Mouse (Mus musculus): Measurements from ENCODE around the gene Aspm. TPM values are rescaled to one million over a fixed set of nuclear protein-coding genes. Genes with fewer than 3 reads are reported as not detected.

The Aspm gene
- total and polyA plus RNA-seq, 2 experiments = 0.02 to 0.28 TPM

DNA sequence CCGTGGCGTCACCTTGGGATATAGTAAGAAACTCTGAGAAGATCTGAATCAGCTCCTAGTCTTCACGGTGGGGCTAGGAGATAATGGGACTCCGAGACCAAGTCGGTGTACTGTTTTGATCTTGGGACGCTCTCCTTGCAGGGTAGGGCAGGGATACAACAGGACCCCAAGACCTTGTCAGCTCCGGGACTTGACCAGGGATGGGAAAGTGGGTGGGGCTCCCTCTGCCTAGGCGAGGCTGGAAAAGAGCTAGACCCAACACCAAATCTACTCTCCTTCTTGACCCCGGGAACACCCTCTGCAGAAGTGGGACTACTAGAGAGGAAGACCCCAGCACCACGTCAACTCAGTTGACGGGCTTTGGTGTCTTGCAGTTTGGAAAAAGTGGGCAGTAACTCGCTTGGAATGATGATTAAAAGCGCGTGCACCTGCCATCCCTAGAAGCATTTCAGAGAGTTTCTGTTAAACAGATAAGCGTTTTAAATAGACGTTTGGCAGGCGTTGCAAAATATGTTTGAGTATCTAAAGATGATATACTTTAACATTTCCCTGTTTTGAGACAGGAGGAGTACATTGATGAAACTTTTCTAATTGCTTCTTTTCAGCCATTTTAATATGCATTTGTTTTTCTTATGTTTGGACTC lies 776 bp downstream of the Aspm start:
- no peaks in the 10 kb centered on the region for H3K27me3 ChIP-seq (ENCODE audit: control insufficient read depth, insufficient read depth, low read length)
- H3K79me2 ChIP-seq (ENCODE audit: control insufficient read depth, insufficient read depth, low read length) = no peaks in the 10 kb centered on the region
- 3% methylated on average over 17 of the region's 17 CpGs for WGBS
- no peak overlapping the region for H3K27ac ChIP-seq (replicated peaks; ENCODE audit: insufficient read depth, low read depth, low read length)
- peaks cover 7% of the 10 kb centered on the region for H3K4me1 ChIP-seq (ENCODE audit: control insufficient read depth, insufficient read depth, low read length)
- peak overlapping the region; percentile 14; the same call in 1 of the 2 replicates for H3K9ac ChIP-seq (ENCODE audit: low read depth, low read length)
- DNase-seq (ENCODE audit: extremely low read depth, low read depth, low spot score) = no peak
- TF ChIP-seq POLR2A (IDR thresholded peaks at IDR 0.05; ENCODE audit: extremely low read depth, insufficient read depth, low read length) = no peak
- no peak for TF ChIP-seq CTCF (IDR thresholded peaks at IDR 0.05; ENCODE audit: low read depth, low read length)
- H3K36me3 ChIP-seq (ENCODE audit: control insufficient read depth, insufficient read depth, low read length) = peaks cover 2% of the 10 kb centered on the region; the same call in 1 of the 2 replicates
- peak overlapping the region; percentile 65 for H3K4me3 ChIP-seq (ENCODE audit: insufficient read depth, low read depth, low read length)

DNA sequence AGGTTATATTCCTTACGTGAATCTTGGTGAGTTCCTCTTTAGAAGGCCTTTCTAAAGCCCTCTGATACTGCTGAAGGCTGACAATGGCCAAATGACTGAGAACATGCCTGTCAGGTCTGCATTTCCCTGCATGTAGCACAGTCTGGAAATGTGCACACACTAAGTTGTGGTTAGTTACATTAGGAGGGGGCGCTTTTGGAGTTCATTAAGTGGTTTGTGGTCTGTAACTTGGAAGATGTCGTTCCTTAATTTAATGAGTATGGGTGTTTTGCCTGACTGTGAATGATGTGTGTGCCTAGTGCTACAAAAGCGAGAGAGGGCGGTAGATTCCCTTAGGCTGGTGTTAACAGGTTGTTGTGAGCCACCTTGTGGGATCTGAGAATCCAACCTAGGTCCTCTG lies 6.2 kb downstream of the Aspm start:
- DNase-seq (ENCODE audit: extremely low read depth, low read depth, low spot score) = no peak
- 96% methylated on average over 5 of the region's 5 CpGs for WGBS
- TF ChIP-seq POLR2A (IDR thresholded peaks at IDR 0.05; ENCODE audit: extremely low read depth, insufficient read depth, low read length) (no peak), CTCF (IDR thresholded peaks at IDR 0.05; ENCODE audit: low read depth, low read length) (no peak)
- Histone ChIP-seq H3K27me3 (ENCODE audit: control insufficient read depth, insufficient read depth, low read length) (no peaks in the 10 kb centered on the region), H3K36me3 (ENCODE audit: control insufficient read depth, insufficient read depth, low read length) (no peaks in the 10 kb centered on the region), H3K27ac (replicated peaks; ENCODE audit: insufficient read depth, low read depth, low read length) (no peak overlapping the region), H3K79me2 (ENCODE audit: control insufficient read depth, insufficient read depth, low read length) (no peaks in the 10 kb centered on the region), H3K4me1 (ENCODE audit: control insufficient read depth, insufficient read depth, low read length) (no peaks in the 10 kb centered on the region), H3K4me3 (ENCODE audit: insufficient read depth, low read depth, low read length) (no peak overlapping the region), H3K9ac (ENCODE audit: low read depth, low read length) (no peak overlapping the region)

GRCm38 (mm10) chr1:139465936-139466335 lies 11.4 kb downstream of the Aspm start:
- H3K4me1 ChIP-seq (ENCODE audit: control insufficient read depth, insufficient read depth, low read length) = no peaks in the 10 kb centered on the region
- no peaks in the 10 kb centered on the region for H3K79me2 ChIP-seq (ENCODE audit: control insufficient read depth, insufficient read depth, low read length)
- H3K27ac ChIP-seq (replicated peaks; ENCODE audit: insufficient read depth, low read depth, low read length) = no peak overlapping the region
- no peaks in the 10 kb centered on the region for H3K36me3 ChIP-seq (ENCODE audit: control insufficient read depth, insufficient read depth, low read length)
- no peak overlapping the region for H3K4me3 ChIP-seq (ENCODE audit: insufficient read depth, low read depth, low read length)
- H3K9ac ChIP-seq (ENCODE audit: low read depth, low read length) = no peak overlapping the region
- H3K27me3 ChIP-seq (ENCODE audit: control insufficient read depth, insufficient read depth, low read length) = no peaks in the 10 kb centered on the region
- TF ChIP-seq CTCF (IDR thresholded peaks at IDR 0.05; ENCODE audit: low read depth, low read length) = no peak
- TF ChIP-seq POLR2A (IDR thresholded peaks at IDR 0.05; ENCODE audit: extremely low read depth, insufficient read depth, low read length) = no peak
- 91% methylated on average over 11 of the region's 11 CpGs for WGBS
- no peak for DNase-seq (ENCODE audit: extremely low read depth, low read depth, low spot score)

- WGBS = 89% methylated on average over 11 of the region's 11 CpGs
- TF ChIP-seq CTCF (IDR thresholded peaks at IDR 0.05; ENCODE audit: low read depth, low read length) = no peak
- no peak for TF ChIP-seq POLR2A (IDR thresholded peaks at IDR 0.05; ENCODE audit: extremely low read depth, insufficient read depth, low read length)
- H3K27me3 ChIP-seq (ENCODE audit: control insufficient read depth, insufficient read depth, low read length) = no peaks in the 10 kb centered on the region
- no peak overlapping the region for H3K4me3 ChIP-seq (ENCODE audit: insufficient read depth, low read depth, low read length)
- no peak overlapping the region for H3K27ac ChIP-seq (replicated peaks; ENCODE audit: insufficient read depth, low read depth, low read length)
- DNase-seq (ENCODE audit: extremely low read depth, low read depth, low spot score) = no peak
- no peaks in the 10 kb centered on the region for H3K36me3 ChIP-seq (ENCODE audit: control insufficient read depth, insufficient read depth, low read length)
- H3K79me2 ChIP-seq (ENCODE audit: control insufficient read depth, insufficient read depth, low read length) = no peaks in the 10 kb centered on the region
- no peak overlapping the region for H3K9ac ChIP-seq (ENCODE audit: low read depth, low read length)
- no peaks in the 10 kb centered on the region for H3K4me1 ChIP-seq (ENCODE audit: control insufficient read depth, insufficient read depth, low read length)
These were observed 24.3 kb downstream of the Aspm start for GRCm38 (mm10) chr1:139478898-139479297.

DNA sequence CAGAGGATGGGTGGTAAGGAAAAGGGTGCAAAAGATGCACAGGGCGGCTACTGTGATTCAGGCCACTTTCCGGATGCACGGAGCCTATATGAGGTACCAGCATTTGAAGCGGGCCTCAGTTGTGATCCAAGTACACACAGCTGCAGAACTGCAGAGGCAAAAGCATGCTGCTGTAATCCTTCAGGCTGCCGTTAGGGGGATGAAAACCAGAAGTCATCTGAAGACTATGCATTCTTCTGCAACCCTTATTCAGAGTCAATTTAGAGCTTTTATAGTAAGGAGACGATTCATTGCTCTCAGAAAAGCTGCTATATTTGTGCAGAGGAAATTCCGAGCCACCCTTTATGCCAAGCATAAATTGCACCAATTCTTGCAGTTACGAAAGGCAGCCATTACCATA lies 25.7 kb downstream of the Aspm start:
- no peaks in the 10 kb centered on the region for H3K27me3 ChIP-seq (ENCODE audit: control insufficient read depth, insufficient read depth, low read length)
- TF ChIP-seq CTCF (IDR thresholded peaks at IDR 0.05; ENCODE audit: low read depth, low read length) = no peak
- no peak for TF ChIP-seq POLR2A (IDR thresholded peaks at IDR 0.05; ENCODE audit: extremely low read depth, insufficient read depth, low read length)
- no peaks in the 10 kb centered on the region for H3K4me1 ChIP-seq (ENCODE audit: control insufficient read depth, insufficient read depth, low read length)
- DNase-seq (ENCODE audit: extremely low read depth, low read depth, low spot score) = no peak
- H3K4me3 ChIP-seq (ENCODE audit: insufficient read depth, low read depth, low read length) = no peak overlapping the region
- WGBS = 95% methylated on average over 8 of the region's 8 CpGs
- H3K27ac ChIP-seq (replicated peaks; ENCODE audit: insufficient read depth, low read depth, low read length) = no peak overlapping the region
- no peak overlapping the region for H3K9ac ChIP-seq (ENCODE audit: low read depth, low read length)
- no peaks in the 10 kb centered on the region for H3K36me3 ChIP-seq (ENCODE audit: control insufficient read depth, insufficient read depth, low read length)
- no peaks in the 10 kb centered on the region for H3K79me2 ChIP-seq (ENCODE audit: control insufficient read depth, insufficient read depth, low read length)

- WGBS = 83% methylated on average over 4 of the region's 4 CpGs
- Histone ChIP-seq H3K27ac (replicated peaks; ENCODE audit: insufficient read depth, low read depth, low read length) (no peak overlapping the region), H3K4me3 (ENCODE audit: insufficient read depth, low read depth, low read length) (no peak overlapping the region), H3K79me2 (ENCODE audit: control insufficient read depth, insufficient read depth, low read length) (no peaks in the 10 kb centered on the region), H3K4me1 (ENCODE audit: control insufficient read depth, insufficient read depth, low read length) (no peaks in the 10 kb centered on the region), H3K36me3 (ENCODE audit: control insufficient read depth, insufficient read depth, low read length) (no peaks in the 10 kb centered on the region), H3K9ac (ENCODE audit: low read depth, low read length) (no peak overlapping the region), H3K27me3 (ENCODE audit: control insufficient read depth, insufficient read depth, low read length) (no peaks in the 10 kb centered on the region)
- TF ChIP-seq POLR2A (IDR thresholded peaks at IDR 0.05; ENCODE audit: extremely low read depth, insufficient read depth, low read length) (no peak), CTCF (IDR thresholded peaks at IDR 0.05; ENCODE audit: low read depth, low read length) (no peak)
- DNase-seq (ENCODE audit: extremely low read depth, low read depth, low spot score) = no peak
These were observed 26.6 kb downstream of the Aspm start for GRCm38 (mm10) chr1:139481146-139481545.
